Mouse (Mus musculus) limb, embryonic 10.5 days (tissue): Measurements from ENCODE around the gene Olig1. TPM values are rescaled to one million over a fixed set of nuclear protein-coding genes. Genes with fewer than 3 reads are reported as not detected.
"Not testable (repeated sequence)": the region's sequence is repeated elsewhere in the genome, so short reads cannot be mapped to it uniquely, and the experiment has no call there.

ENCODE experiments used
- DNase-seq: peaks from one replicate; pipeline ENCODE4 v3.0.0-alpha.2; 2017; ENCODE audit warnings: low spot score
- H3K27ac ChIP-seq: fragments of 300-500 bp; sonication (generic); 2 replicates; pipeline ENCODE4 v1.5.1; 2016; ENCODE audit warnings: mild to moderate bottlenecking
- H3K27me3 ChIP-seq: fragments of 300-500 bp; sonication (generic); 2 replicates; pipeline ENCODE4 v1.6.1; 2016; ENCODE audit warnings: low read depth, mild to moderate bottlenecking; ENCODE audit not compliant: poor library complexity, severe bottlenecking
- H3K36me3 ChIP-seq: fragments of 300-500 bp; sonication (generic); 2 replicates; pipeline ENCODE4 v1.6.1; 2016; ENCODE audit warnings: mild to moderate bottlenecking, moderate library complexity
- H3K4me1 ChIP-seq: fragments of 300-500 bp; sonication (generic); 2 replicates; pipeline ENCODE4 v1.6.1; 2016
- H3K4me3 ChIP-seq: fragments of 300-500 bp; sonication (generic); 2 replicates; pipeline ENCODE4 v1.5.1; 2016; ENCODE audit warnings: mild to moderate bottlenecking, moderate library complexity
- H3K9me3 ChIP-seq: fragments of 300-500 bp; sonication (generic); replicated peaks from 2 replicates; pipeline ENCODE4 v1.6.1; 2016; ENCODE audit warnings: mild to moderate bottlenecking
- WGBS: fragments of 180-500 bp; shearing (Covaris S2); methylation state at CpG from one replicate; pipeline ENCODE4 v1.1.7; 2016; 5-methylcytosine and 5-hydroxymethylcytosine counted together
- polyA plus RNA-seq: library from polyadenylated mRNA; unstranded; fragments of >200 nt; fragmentation: Nextera tagmentation; extraction: Ambion mirVana; gene quantifications from 2 replicates; pipeline ENCODE4 v1.2.1, GENCODE M21; 2016

Gene Olig1
- polyA plus RNA-seq, 1 experiment from 2014 or later = not detected

GRCm38 (mm10) chr16:91228238-91229071 is 41.1 kb upstream of the Olig1 start:
- WGBS = 1% methylated on average over 30 of the region's 30 CpGs
- peak; percentile 55 for DNase-seq
- Histone ChIP-seq H3K36me3 (no peaks in the 10 kb centered on the region), H3K4me3 (no peak overlapping the region), H3K27me3 (peaks cover 100% of the 10 kb centered on the region), H3K9me3 (no peaks in the 10 kb centered on the region), H3K27ac (no peak overlapping the region), H3K4me1 (peaks cover 54% of the 10 kb centered on the region)

GRCm38 (mm10) chr16:91229072-91229348 is 40.6 kb upstream of the Olig1 start:
- H3K4me1 ChIP-seq = peaks cover 52% of the 10 kb centered on the region
- 1% methylated on average over 10 of the region's 10 CpGs for WGBS
- no peak overlapping the region for H3K4me3 ChIP-seq
- no peaks in the 10 kb centered on the region for H3K9me3 ChIP-seq
- no peaks in the 10 kb centered on the region for H3K36me3 ChIP-seq
- H3K27me3 ChIP-seq = peaks cover 100% of the 10 kb centered on the region
- no peak for DNase-seq
- H3K27ac ChIP-seq = no peak overlapping the region

- H3K4me1 ChIP-seq = peaks cover 50% of the 10 kb centered on the region
- H3K27ac ChIP-seq = no peak overlapping the region
- WGBS = 12% methylated on average over 8 of the region's 8 CpGs
- no peaks in the 10 kb centered on the region for H3K36me3 ChIP-seq
- H3K27me3 ChIP-seq = peaks cover 100% of the 10 kb centered on the region
- DNase-seq = peak; percentile 34
- H3K4me3 ChIP-seq = no peak overlapping the region
- H3K9me3 ChIP-seq = no peaks in the 10 kb centered on the region
Observed at GRCm38 (mm10) chr16:91229643-91230042, 39.9 kb upstream of the Olig1 start.

- Histone ChIP-seq H3K4me3 (no peak overlapping the region), H3K27me3 (peaks cover 100% of the 10 kb centered on the region), H3K4me1 (peaks cover 27% of the 10 kb centered on the region), H3K9me3 (no peaks in the 10 kb centered on the region), H3K27ac (no peak overlapping the region), H3K36me3 (no peaks in the 10 kb centered on the region)
- WGBS = 3% methylated on average over 26 of the region's 26 CpGs
- peak; percentile 38 for DNase-seq
Observed at GRCm38 (mm10) chr16:91231781-91232469, 37.6 kb upstream of the Olig1 start.

GRCm38 (mm10) chr16:91232470-91233240 is 36.9 kb upstream of the Olig1 start:
- WGBS = 2% methylated on average over 25 of the region's 25 CpGs
- no peak overlapping the region for H3K4me3 ChIP-seq
- peaks cover 100% of the 10 kb centered on the region for H3K27me3 ChIP-seq
- H3K27ac ChIP-seq = no peak overlapping the region
- H3K9me3 ChIP-seq = no peaks in the 10 kb centered on the region
- peaks cover 20% of the 10 kb centered on the region for H3K4me1 ChIP-seq
- peak; percentile 50 for DNase-seq
- no peaks in the 10 kb centered on the region for H3K36me3 ChIP-seq

GRCm38 (mm10) chr16:91233241-91233944 is 36.2 kb upstream of the Olig1 start:
- Histone ChIP-seq H3K27ac (no peak overlapping the region), H3K4me3 (no peak overlapping the region), H3K27me3 (peaks cover 100% of the 10 kb centered on the region), H3K4me1 (peaks cover 19% of the 10 kb centered on the region), H3K36me3 (no peaks in the 10 kb centered on the region), H3K9me3 (no peaks in the 10 kb centered on the region)
- WGBS = 14% methylated on average over 11 of the region's 11 CpGs
- no peak for DNase-seq

GRCm38 (mm10) chr16:91239024-91239423 is 30.5 kb upstream of the Olig1 start:
- no peak for DNase-seq
- H3K36me3 ChIP-seq = no peaks in the 10 kb centered on the region
- no peaks in the 10 kb centered on the region for H3K4me1 ChIP-seq
- WGBS = 70% methylated on average over 4 of the region's 4 CpGs
- peaks cover 92% of the 10 kb centered on the region for H3K27me3 ChIP-seq
- no peak overlapping the region for H3K4me3 ChIP-seq
- H3K9me3 ChIP-seq = no peaks in the 10 kb centered on the region
- H3K27ac ChIP-seq = no peak overlapping the region

GRCm38 (mm10) chr16:91246292-91246691 is 23.3 kb upstream of the Olig1 start:
- 66% methylated on average over 9 of the region's 9 CpGs for WGBS
- H3K36me3 ChIP-seq = no peaks in the 10 kb centered on the region
- H3K4me3 ChIP-seq = no peak overlapping the region
- no peaks in the 10 kb centered on the region for H3K4me1 ChIP-seq
- no peak overlapping the region for H3K27ac ChIP-seq
- no peak for DNase-seq
- no peaks in the 10 kb centered on the region for H3K9me3 ChIP-seq
- H3K27me3 ChIP-seq = peaks cover 55% of the 10 kb centered on the region

GRCm38 (mm10) chr16:91255419-91256164 is 14.0 kb upstream of the Olig1 start:
- not testable (repeated sequence) for H3K9me3 ChIP-seq, H3K27ac ChIP-seq, DNase-seq, H3K36me3 ChIP-seq, H3K4me3 ChIP-seq, H3K4me1 ChIP-seq
- peaks cover 51% of the 10 kb centered on the region for H3K27me3 ChIP-seq
- WGBS = 11% methylated on average over 22 of the region's 28 CpGs

- peaks cover 7% of the 10 kb centered on the region; the same call in 1 of the 2 replicates for H3K4me1 ChIP-seq
- WGBS = 60% methylated on average over 3 of the region's 3 CpGs
- peaks cover 84% of the 10 kb centered on the region for H3K27me3 ChIP-seq
- no peak for DNase-seq
- no peak overlapping the region for H3K27ac ChIP-seq
- no peaks in the 10 kb centered on the region for H3K36me3 ChIP-seq
- no peaks in the 10 kb centered on the region for H3K9me3 ChIP-seq
- H3K4me3 ChIP-seq = no peak overlapping the region
Observed at GRCm38 (mm10) chr16:91258956-91259355, 10.6 kb upstream of the Olig1 start.

GRCm38 (mm10) chr16:91260861-91261260 is 8.7 kb upstream of the Olig1 start:
- Histone ChIP-seq H3K4me1 (peaks cover 7% of the 10 kb centered on the region; the same call in 1 of the 2 replicates), H3K27me3 (peaks cover 99% of the 10 kb centered on the region), H3K9me3 (no peaks in the 10 kb centered on the region), H3K27ac (no peak overlapping the region), H3K4me3 (no peak overlapping the region), H3K36me3 (no peaks in the 10 kb centered on the region)
- WGBS = 92% methylated on average over 3 of the region's 3 CpGs
- DNase-seq = no peak
